Mouse (Mus musculus) liver, postnatal 0 days (tissue): ENCODE results near the gene Tcn2.

Experiments used
- CTCF ChIP-seq: sonication (generic); IDR thresholded peaks from 2 replicates; pipeline ENCODE4 v1.5.1; 2016; ENCODE audit warnings: antibody characterized with exemption, low read depth
- EP300 ChIP-seq: IDR thresholded peaks from 2 replicates; pipeline ENCODE4 v1.6.1; 2016; ENCODE audit warnings: antibody characterized with exemption, low read depth, mild to moderate bottlenecking

- TF ChIP-seq CTCF, result no peak
- no peak for TF ChIP-seq EP300
Observed at GRCm38 (mm10) chr11:3978421-3978820, 46.5 kb upstream of the Tcn2 start.
